Mouse (Mus musculus) forebrain, embryonic 11.5 days (tissue): ENCODE results near the gene Cldn19. TPM values are rescaled to one million over a fixed set of nuclear protein-coding genes. Genes with fewer than 3 reads are reported as not detected.
A peak's percentile ranks its signal among the peaks of the same experiment; 100 is the strongest.

Experiments
- ATAC-seq: fragments of 200-750 bp; cut with Nextera tagmentation; replicated peaks from 2 replicates; pipeline ENCODE4 v1.8.0; 2017; ENCODE audit warnings: moderate TSS enrichment; ENCODE audit not compliant: low FRiP score
- DNase-seq: peaks from one replicate; pipeline ENCODE4 v3.0.0-alpha.2; 2017; ENCODE audit warnings: low spot score
- H3K27ac ChIP-seq: fragments of 300-500 bp; sonication (generic); 2 replicates; pipeline ENCODE4 v1.5.1; 2014; ENCODE audit warnings: low read depth, low read length
- H3K27me3 ChIP-seq: fragments of 300-500 bp; sonication (generic); 2 replicates; pipeline ENCODE4 v1.6.1; 2014; ENCODE audit warnings: mild to moderate bottlenecking, low read length, mixed read lengths; ENCODE audit not compliant: control insufficient read depth, insufficient read depth
- H3K36me3 ChIP-seq: fragments of 300-500 bp; sonication (generic); 2 replicates; pipeline ENCODE4 v1.6.1; 2014; ENCODE audit warnings: mild to moderate bottlenecking, low read length, moderate library complexity, mixed read lengths; ENCODE audit not compliant: control insufficient read depth, insufficient read depth
- H3K4me1 ChIP-seq: fragments of 300-500 bp; sonication (generic); replicated peaks from 2 replicates; pipeline ENCODE4 v1.6.1; 2014; ENCODE audit warnings: low read length, mixed read lengths; ENCODE audit not compliant: control insufficient read depth, insufficient read depth
- H3K4me2 ChIP-seq: fragments of 300-500 bp; sonication (generic); 2 replicates; pipeline ENCODE4 v1.6.1; 2014; ENCODE audit warnings: low read depth, mild to moderate bottlenecking, low read length, moderate library complexity, mixed read lengths; ENCODE audit not compliant: severe bottlenecking
- H3K4me3 ChIP-seq: fragments of 300-500 bp; sonication (generic); 2 replicates; pipeline ENCODE4 v1.5.1; 2014; ENCODE audit warnings: low read depth, low read length
- H3K9ac ChIP-seq: fragments of 300-500 bp; sonication (generic); 2 replicates; pipeline ENCODE4 v1.6.1; 2014; ENCODE audit warnings: low read length
- H3K9me3 ChIP-seq: fragments of 300-500 bp; sonication (generic); 2 replicates; pipeline ENCODE4 v1.6.1; 2016; ENCODE audit warnings: low read length, mixed read lengths; ENCODE audit not compliant: control insufficient read depth
- WGBS: fragments of 180-500 bp; shearing (Covaris S2); extraction: QIAGEN DNeasy Blood & Tissue Kit; methylation state at CpG from one replicate; pipeline ENCODE4 v1.1.7; 2014; 5-methylcytosine and 5-hydroxymethylcytosine counted together
- polyA plus RNA-seq: library from polyadenylated mRNA; unstranded; fragments of >200 nt; fragmentation: Nextera tagmentation; extraction: Ambion mirVana; gene quantifications from 2 replicates; pipeline ENCODE4 v1.2.1, GENCODE M21; 2014

The Cldn19 gene
- polyA plus RNA-seq, 1 experiment from 2014 or later: 0.21 TPM

DNA sequence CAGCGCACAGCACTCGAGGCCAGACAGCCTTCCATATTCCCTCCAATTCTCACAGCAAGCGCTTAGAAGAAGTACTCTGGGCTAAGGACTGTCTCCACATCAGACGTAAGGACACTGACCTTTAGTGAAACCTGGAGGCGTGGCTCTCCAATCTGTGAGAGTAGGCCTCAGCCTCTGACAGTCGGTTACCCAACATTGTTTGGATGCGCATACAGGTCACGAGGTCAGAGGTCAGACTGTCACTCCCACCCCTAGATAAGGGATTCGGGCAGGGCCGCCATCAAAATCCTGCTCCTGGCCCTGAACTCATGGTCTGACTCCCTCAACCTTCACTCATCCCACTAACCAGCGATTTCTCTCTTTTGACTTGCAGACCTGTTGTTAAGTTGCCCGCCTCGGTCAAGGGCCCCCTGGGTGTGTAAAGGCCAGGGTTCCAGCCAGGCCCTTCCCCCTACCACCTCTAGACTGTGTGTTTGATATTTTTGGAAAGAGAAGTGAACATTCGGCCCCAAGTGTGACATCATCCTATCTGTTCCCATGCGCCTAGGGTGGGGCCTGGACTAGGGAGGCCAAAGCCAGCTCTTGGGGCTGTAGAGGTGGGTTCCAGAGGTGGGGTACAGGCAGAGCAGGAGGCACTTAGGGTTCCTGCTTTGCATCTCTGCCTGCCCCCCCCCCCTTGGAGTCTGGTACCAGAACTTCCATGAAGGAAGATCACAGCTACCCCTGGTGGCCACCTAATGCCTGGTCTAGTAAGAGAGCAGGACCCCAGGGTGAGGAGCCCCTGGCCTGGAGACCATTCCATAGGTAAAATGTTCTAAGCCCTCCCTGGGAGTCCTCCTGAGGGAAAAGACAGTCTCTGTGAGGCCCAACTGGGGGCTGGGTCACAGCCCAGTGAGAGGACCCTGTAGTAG lies 4.4 kb downstream of the Cldn19 start:
- Histone ChIP-seq H3K4me1 (peaks cover 4% of the 10 kb centered on the region; the same call in 1 of the 2 replicates), H3K9ac (no peak overlapping the region), H3K9me3 (no peaks in the 10 kb centered on the region), H3K36me3 (no peaks in the 10 kb centered on the region), H3K27me3 (no peaks in the 10 kb centered on the region), H3K27ac (no peak overlapping the region), H3K4me2 (no peak overlapping the region), H3K4me3 (no peak overlapping the region)
- 84% methylated on average over 15 of the region's 15 CpGs for WGBS
- ATAC-seq (no peak; the same call in 1 of the 2 replicates), DNase-seq (no peak)

- H3K4me3 ChIP-seq: no peak overlapping the region
- no peak overlapping the region for H3K4me2 ChIP-seq
- no peaks in the 10 kb centered on the region for H3K4me1 ChIP-seq
- H3K36me3 ChIP-seq: no peaks in the 10 kb centered on the region
- H3K27me3 ChIP-seq: no peaks in the 10 kb centered on the region
- no peak overlapping the region for H3K27ac ChIP-seq
- WGBS: 78% methylated on average over 7 of the region's 7 CpGs
- no peaks in the 10 kb centered on the region for H3K9me3 ChIP-seq
- H3K9ac ChIP-seq: no peak overlapping the region; the same call in 1 of the 2 replicates
- ATAC-seq (no peak), DNase-seq (peak; percentile 51)
Measured at GRCm38 (mm10) chr4:119261087-119261713, 6.0 kb downstream of the Cldn19 start.

GRCm38 (mm10) chr4:119262483-119262882 lies 7.3 kb downstream of the Cldn19 start:
- no peak overlapping the region for H3K4me2 ChIP-seq
- WGBS: 94% methylated on average over 5 of the region's 5 CpGs
- H3K27ac ChIP-seq: no peak overlapping the region
- H3K4me1 ChIP-seq: no peaks in the 10 kb centered on the region
- H3K27me3 ChIP-seq: no peaks in the 10 kb centered on the region
- no peaks in the 10 kb centered on the region for H3K9me3 ChIP-seq
- ATAC-seq (no peak), DNase-seq (peak; percentile 37)
- no peak overlapping the region for H3K4me3 ChIP-seq
- H3K36me3 ChIP-seq: no peaks in the 10 kb centered on the region
- H3K9ac ChIP-seq: no peak overlapping the region

DNA sequence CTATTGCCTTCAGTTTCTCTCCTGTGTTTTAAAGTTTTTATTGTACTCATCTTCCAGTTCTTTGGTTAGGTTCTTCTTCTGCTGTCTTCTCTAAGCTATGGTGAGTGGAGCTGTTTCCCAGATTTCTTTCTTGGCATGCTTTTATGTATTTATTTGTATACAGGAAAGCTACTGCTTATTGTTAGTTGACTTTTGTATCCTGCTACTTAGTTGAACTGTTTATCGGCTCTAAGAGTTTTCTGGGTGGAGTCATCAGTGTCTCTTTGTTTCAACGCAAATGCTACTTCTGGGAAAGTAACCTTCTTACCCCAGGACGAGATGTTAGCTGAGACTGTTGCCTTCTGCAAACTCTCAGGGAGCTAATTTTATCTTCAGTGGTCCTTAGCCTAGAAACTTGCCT lies 8.2 kb downstream of the Cldn19 start:
- Histone ChIP-seq H3K4me2 (no peak overlapping the region), H3K4me3 (no peak overlapping the region), H3K36me3 (no peaks in the 10 kb centered on the region), H3K27ac (no peak overlapping the region), H3K27me3 (no peaks in the 10 kb centered on the region), H3K9me3 (no peaks in the 10 kb centered on the region), H3K4me1 (no peaks in the 10 kb centered on the region), H3K9ac (no peak overlapping the region)
- no peak for ATAC-seq
- DNase-seq: no peak
- 78% methylated on average over 3 of the region's 3 CpGs for WGBS

DNA sequence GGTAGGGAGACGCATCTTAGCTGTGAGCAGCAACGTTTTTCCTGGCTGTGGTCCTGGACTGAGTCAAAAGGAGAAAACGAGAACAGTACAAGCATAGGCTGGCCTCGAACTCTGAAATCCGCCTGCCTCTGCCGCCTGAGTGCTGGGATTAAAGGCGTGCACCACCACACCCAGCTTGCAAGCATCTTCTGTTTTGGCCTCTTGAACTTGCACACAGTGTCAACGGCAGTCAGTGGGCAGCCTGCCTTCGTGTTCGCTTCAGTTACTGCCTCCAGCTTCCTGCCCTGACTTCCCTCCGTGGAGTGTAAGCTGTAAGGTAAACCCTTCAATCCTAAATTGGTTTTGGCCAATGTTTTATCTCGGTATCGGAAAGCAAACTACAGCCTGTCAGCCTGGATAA lies 11.4 kb downstream of the Cldn19 start:
- no peaks in the 10 kb centered on the region for H3K27me3 ChIP-seq
- 78% methylated on average over 13 of the region's 13 CpGs for WGBS
- H3K4me1 ChIP-seq: no peaks in the 10 kb centered on the region
- H3K36me3 ChIP-seq: peaks cover 3% of the 10 kb centered on the region
- no peak overlapping the region for H3K27ac ChIP-seq
- no peaks in the 10 kb centered on the region for H3K9me3 ChIP-seq
- H3K4me2 ChIP-seq: no peak overlapping the region
- no peak overlapping the region for H3K9ac ChIP-seq
- no peak overlapping the region for H3K4me3 ChIP-seq
- peak; percentile 42 for DNase-seq
- ATAC-seq: no peak

- peaks cover 19% of the 10 kb centered on the region for H3K36me3 ChIP-seq
- no peak overlapping the region for H3K4me3 ChIP-seq
- ATAC-seq (no peak), DNase-seq (peak; percentile 29)
- no peaks in the 10 kb centered on the region for H3K9me3 ChIP-seq
- 84% methylated on average over 1 of the region's 1 CpGs for WGBS
- no peaks in the 10 kb centered on the region for H3K4me1 ChIP-seq
- H3K27ac ChIP-seq: no peak overlapping the region
- H3K4me2 ChIP-seq: no peak overlapping the region
- no peaks in the 10 kb centered on the region for H3K27me3 ChIP-seq
- H3K9ac ChIP-seq: no peak overlapping the region
Measured at GRCm38 (mm10) chr4:119274627-119275026, 19.4 kb downstream of the Cldn19 start.

- DNase-seq (peak; percentile 44), ATAC-seq (no peak)
- Histone ChIP-seq H3K4me2 (no peak overlapping the region), H3K36me3 (peaks cover 22% of the 10 kb centered on the region), H3K4me3 (no peak overlapping the region), H3K9me3 (no peaks in the 10 kb centered on the region), H3K4me1 (no peaks in the 10 kb centered on the region), H3K9ac (no peak overlapping the region), H3K27ac (no peak overlapping the region), H3K27me3 (no peaks in the 10 kb centered on the region)
- WGBS: 85% methylated on average over 2 of the region's 2 CpGs
Measured at GRCm38 (mm10) chr4:119275226-119275625, 20.0 kb downstream of the Cldn19 start.

DNA sequence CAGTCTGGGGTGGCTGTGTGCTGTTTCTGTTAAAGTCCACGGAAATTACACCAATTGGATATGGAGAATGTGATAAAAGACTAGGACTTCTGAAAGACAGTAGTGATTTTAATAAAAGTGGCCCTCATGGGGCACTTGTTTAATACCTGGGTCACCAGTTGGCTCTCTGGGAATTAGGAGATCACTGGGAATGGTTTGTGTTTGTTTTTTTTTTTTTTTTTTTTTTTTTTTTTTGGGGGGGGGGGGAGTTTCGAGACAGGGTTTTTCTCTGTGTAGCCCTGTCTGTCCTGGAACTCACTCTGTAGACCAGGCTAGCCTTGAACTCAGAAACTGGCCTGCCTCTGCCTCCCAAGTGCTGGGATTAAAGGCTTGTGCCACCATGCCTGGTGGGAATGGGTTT lies 20.5 kb downstream of the Cldn19 start:
- H3K9ac ChIP-seq: no peak overlapping the region
- H3K4me3 ChIP-seq: no peak overlapping the region
- DNase-seq (peak; percentile 20), ATAC-seq (no peak)
- no peak overlapping the region for H3K27ac ChIP-seq
- no peak overlapping the region for H3K4me2 ChIP-seq
- H3K36me3 ChIP-seq: peaks cover 24% of the 10 kb centered on the region
- H3K27me3 ChIP-seq: no peaks in the 10 kb centered on the region
- WGBS: 90% methylated on average over 2 of the region's 2 CpGs
- no peaks in the 10 kb centered on the region for H3K9me3 ChIP-seq
- H3K4me1 ChIP-seq: no peaks in the 10 kb centered on the region
